Mouse (Mus musculus): Measurements from ENCODE around the gene Akap8l. TPM values are rescaled to one million over a fixed set of nuclear protein-coding genes. Genes with fewer than 3 reads are reported as not detected.
A peak's percentile ranks its signal among the peaks of the same experiment; 100 is the strongest.

The Akap8l gene
- polyA plus RNA-seq, 1 experiment = 87.0 TPM

DNA sequence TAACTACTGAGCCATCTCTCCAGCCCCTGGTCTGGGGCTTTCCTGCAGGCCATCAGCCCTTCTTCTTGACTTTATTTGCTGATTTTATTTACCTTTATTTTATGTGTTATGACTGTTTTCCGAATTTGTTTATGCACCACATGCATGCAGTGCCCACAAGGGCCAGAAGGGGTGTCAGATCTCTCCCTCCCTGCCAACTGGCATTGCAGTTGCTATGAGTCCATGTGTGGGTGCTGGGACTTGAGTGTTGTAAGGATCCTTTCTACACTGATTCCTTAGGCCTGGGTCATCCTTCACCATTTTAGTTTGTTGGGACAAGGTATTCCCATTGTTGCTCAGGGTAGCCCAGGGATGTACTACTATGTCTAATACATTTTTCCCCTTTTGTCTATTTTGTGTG lies 52.3 kb downstream of the Akap8l start:
- TF ChIP-seq POLR2A (IDR thresholded peaks at IDR 0.05; ENCODE audit: borderline replicate concordance, low read depth, low read length) (no peak), CTCF (IDR thresholded peaks at IDR 0.05; ENCODE audit: low read depth, low read length) (no peak)
- no peak overlapping the region for H3K4me3 ChIP-seq (ENCODE audit: insufficient read depth, low read length)
- no peak overlapping the region for H3K27ac ChIP-seq (ENCODE audit: insufficient read depth, low read depth, low read length)
- H3K4me1 ChIP-seq (ENCODE audit: control insufficient read depth, insufficient read depth, low read length) = no peaks in the 10 kb centered on the region

DNA sequence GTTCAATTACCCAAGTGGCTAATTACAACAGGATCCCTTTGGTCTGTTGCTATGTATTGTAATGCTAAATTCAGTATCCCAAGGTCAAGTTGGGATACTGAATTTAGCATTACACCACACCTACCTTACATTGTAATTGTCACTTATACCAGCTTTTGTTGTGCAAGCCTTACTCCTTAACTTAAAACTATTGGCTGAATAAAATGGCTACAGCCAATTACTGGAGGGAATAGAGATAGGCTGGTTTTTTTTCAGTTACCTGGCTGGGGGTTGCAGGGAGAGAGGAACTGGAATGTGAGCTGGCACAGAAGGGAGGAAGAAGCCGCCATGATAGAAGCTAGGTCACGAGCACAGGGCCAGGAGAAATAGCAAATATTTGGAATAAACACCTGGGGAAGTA lies 54.5 kb downstream of the Akap8l start:
- no peak for TF ChIP-seq CTCF (IDR thresholded peaks at IDR 0.05; ENCODE audit: low read depth, low read length)
- no peak for TF ChIP-seq POLR2A (IDR thresholded peaks at IDR 0.05; ENCODE audit: borderline replicate concordance, low read depth, low read length)
- Histone ChIP-seq H3K4me1 (ENCODE audit: control insufficient read depth, insufficient read depth, low read length) (no peaks in the 10 kb centered on the region), H3K27ac (ENCODE audit: insufficient read depth, low read depth, low read length) (no peak overlapping the region), H3K4me3 (ENCODE audit: insufficient read depth, low read length) (no peak overlapping the region)

DNA sequence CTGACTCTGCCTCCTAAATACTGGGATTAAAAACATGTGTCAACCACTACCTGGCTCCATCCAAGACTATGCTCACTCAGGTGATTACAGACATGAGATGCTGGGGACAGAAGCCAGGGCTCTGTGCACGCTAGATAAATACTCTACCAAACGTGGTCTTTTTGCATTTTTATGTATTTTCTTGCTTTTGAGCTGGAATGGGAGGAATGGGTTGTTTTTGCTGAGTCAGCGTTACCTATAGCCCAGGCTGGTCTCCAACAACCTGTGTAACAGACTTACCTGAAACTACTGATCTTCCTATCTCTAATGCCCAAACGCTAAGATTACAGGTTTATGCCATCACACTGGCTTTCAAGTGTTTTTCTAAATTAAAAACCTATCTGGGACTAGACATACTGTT lies 55.2 kb downstream of the Akap8l start:
- Histone ChIP-seq H3K4me3 (ENCODE audit: insufficient read depth, low read length) (no peak overlapping the region), H3K27ac (ENCODE audit: insufficient read depth, low read depth, low read length) (no peak overlapping the region), H3K4me1 (ENCODE audit: control insufficient read depth, insufficient read depth, low read length) (no peaks in the 10 kb centered on the region)
- no peak for TF ChIP-seq POLR2A (IDR thresholded peaks at IDR 0.05; ENCODE audit: borderline replicate concordance, low read depth, low read length)
- no peak for TF ChIP-seq CTCF (IDR thresholded peaks at IDR 0.05; ENCODE audit: low read depth, low read length)

DNA sequence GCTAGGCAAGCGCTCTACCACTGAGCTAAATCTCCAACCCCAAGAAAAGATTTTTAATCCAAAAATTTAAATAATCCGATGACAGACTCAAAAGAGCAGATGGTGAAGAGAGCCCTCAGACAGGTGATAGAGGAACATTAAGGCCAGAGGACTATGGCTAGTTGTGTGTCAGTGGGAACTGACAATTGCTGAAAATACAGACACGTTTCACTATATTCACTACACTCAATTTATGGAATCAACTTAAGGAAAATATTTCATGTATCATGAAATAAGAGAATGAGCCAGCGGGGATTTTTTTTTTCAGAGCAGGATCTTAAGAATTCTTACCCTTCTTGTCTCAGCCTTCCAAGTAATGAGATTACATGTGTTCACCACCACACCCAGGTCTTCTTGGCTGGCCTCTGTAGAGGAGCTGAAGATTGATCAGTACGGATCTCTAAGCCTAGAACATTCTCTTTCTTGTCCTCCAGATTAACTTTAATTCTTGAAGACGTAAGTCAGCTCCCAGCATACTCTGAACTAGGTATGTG lies 65.2 kb downstream of the Akap8l start:
- peak overlapping the region; percentile 70 for H3K4me3 ChIP-seq (ENCODE audit: insufficient read depth, low read length)
- TF ChIP-seq POLR2A (IDR thresholded peaks at IDR 0.05; ENCODE audit: borderline replicate concordance, low read depth, low read length) = no peak
- TF ChIP-seq CTCF (IDR thresholded peaks at IDR 0.05; ENCODE audit: low read depth, low read length) = no peak
- H3K4me1 ChIP-seq (ENCODE audit: control insufficient read depth, insufficient read depth, low read length) = peaks cover 17% of the 10 kb centered on the region
- H3K27ac ChIP-seq (ENCODE audit: insufficient read depth, low read depth, low read length) = peak overlapping the region; percentile 54; the same call in 1 of the 2 replicates

GRCm38 (mm10) chr17:32284262-32285137 lies 65.9 kb downstream of the Akap8l start, which contains the start of gene Brd4:
Gene Brd4, minus strand, starts transcription at chr17:32284722.
- peak within 1 kb of the TSS; percentile 85 for H3K27ac ChIP-seq (ENCODE audit: insufficient read depth, low read depth, low read length)
- H3K4me3 ChIP-seq (ENCODE audit: insufficient read depth, low read length) = peak within 1 kb of the TSS; percentile 70
- TF ChIP-seq CTCF (IDR thresholded peaks at IDR 0.05; ENCODE audit: low read depth, low read length) (no peak), POLR2A (IDR thresholded peaks at IDR 0.05; ENCODE audit: borderline replicate concordance, low read depth, low read length) (no peak)
- peaks cover 20% of the 10 kb centered on the region for H3K4me1 ChIP-seq (ENCODE audit: control insufficient read depth, insufficient read depth, low read length)

- Histone ChIP-seq H3K4me1 (ENCODE audit: control insufficient read depth, insufficient read depth, low read length) (peaks cover 22% of the 10 kb centered on the region), H3K4me3 (ENCODE audit: insufficient read depth, low read length) (peak overlapping the region; percentile 70), H3K27ac (ENCODE audit: insufficient read depth, low read depth, low read length) (peak overlapping the region; percentile 85)
- no peak for TF ChIP-seq POLR2A (IDR thresholded peaks at IDR 0.05; ENCODE audit: borderline replicate concordance, low read depth, low read length)
- no peak for TF ChIP-seq CTCF (IDR thresholded peaks at IDR 0.05; ENCODE audit: low read depth, low read length)
Measured at GRCm38 (mm10) chr17:32283771-32284221, 66.6 kb downstream of the Akap8l start.

- H3K27ac ChIP-seq (ENCODE audit: insufficient read depth, low read depth, low read length) = peak overlapping the region; percentile 82
- H3K4me1 ChIP-seq (ENCODE audit: control insufficient read depth, insufficient read depth, low read length) = peaks cover 22% of the 10 kb centered on the region
- TF ChIP-seq POLR2A (IDR thresholded peaks at IDR 0.05; ENCODE audit: borderline replicate concordance, low read depth, low read length) = no peak
- TF ChIP-seq CTCF (IDR thresholded peaks at IDR 0.05; ENCODE audit: low read depth, low read length) = no peak
- H3K4me3 ChIP-seq (ENCODE audit: insufficient read depth, low read length) = peak overlapping the region; percentile 70
Measured at GRCm38 (mm10) chr17:32283341-32283740, 67.1 kb downstream of the Akap8l start.

DNA sequence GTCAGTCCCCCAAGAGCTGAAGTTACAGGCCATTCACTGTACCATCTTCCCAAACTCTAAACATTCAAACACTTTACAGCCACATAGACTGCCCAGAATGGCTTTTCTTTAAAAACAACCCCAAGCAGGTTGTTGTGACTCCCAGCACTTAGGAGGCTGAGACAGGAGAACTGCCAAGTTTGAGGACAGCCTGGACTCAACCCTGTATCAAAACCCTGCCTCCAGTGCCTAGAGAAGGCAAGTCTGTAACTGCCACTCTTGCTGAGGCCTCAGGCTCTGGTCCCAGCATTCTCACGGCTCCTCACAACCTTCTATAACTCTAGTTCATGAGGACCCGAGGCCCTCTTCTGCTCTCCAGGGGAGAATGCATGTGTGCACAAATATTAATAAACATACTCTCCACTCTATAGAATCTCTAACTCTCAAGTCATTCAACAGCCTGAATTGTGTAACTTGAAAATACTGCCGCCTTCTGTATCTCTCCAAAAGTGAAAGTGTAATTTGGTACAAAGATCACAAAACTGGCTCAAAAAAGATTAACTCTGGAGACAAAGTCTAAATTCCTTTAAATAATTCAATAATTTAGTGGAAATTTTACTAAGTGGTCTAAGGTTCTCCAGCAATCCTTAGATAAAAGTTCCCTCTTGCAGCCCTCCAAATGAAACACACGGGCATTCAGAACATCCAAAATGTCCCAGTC lies 68.6 kb downstream of the Akap8l start:
- Histone ChIP-seq H3K4me3 (ENCODE audit: insufficient read depth, low read length) (peak overlapping the region; percentile 4; the same call in 1 of the 2 replicates), H3K27ac (ENCODE audit: insufficient read depth, low read depth, low read length) (no peak overlapping the region), H3K4me1 (ENCODE audit: control insufficient read depth, insufficient read depth, low read length) (peaks cover 22% of the 10 kb centered on the region)
- no peak for TF ChIP-seq CTCF (IDR thresholded peaks at IDR 0.05; ENCODE audit: low read depth, low read length)
- no peak for TF ChIP-seq POLR2A (IDR thresholded peaks at IDR 0.05; ENCODE audit: borderline replicate concordance, low read depth, low read length)

DNA sequence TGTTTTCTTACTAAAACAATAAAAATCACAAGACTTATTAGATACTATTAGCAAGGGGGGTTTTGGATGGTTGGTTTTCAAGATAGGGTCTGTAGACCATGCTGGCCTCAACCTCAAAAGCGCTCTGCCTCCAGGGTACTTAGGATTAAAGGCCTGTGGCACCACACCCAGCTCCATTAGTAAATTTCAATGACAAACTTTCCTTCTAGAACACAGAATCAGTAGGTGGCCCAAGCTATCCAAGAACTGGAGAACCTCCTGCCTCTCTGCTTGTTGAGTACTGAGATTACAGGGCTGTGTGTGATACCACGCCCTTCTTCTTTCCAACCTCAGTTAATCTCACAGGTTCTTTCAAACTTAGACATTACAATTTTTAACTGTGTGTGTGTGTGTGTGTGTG lies 69.3 kb downstream of the Akap8l start:
- Histone ChIP-seq H3K4me3 (ENCODE audit: insufficient read depth, low read length) (peak overlapping the region; percentile 4; the same call in 1 of the 2 replicates), H3K4me1 (ENCODE audit: control insufficient read depth, insufficient read depth, low read length) (peaks cover 24% of the 10 kb centered on the region), H3K27ac (ENCODE audit: insufficient read depth, low read depth, low read length) (peak overlapping the region; percentile 11; the same call in 1 of the 2 replicates)
- no peak for TF ChIP-seq CTCF (IDR thresholded peaks at IDR 0.05; ENCODE audit: low read depth, low read length)

Data from bone marrow macrophage, adult 2 months (primary cell).